Mouse (Mus musculus) intestine, postnatal 0 days (tissue): ENCODE results near the gene Ntn5. TPM values are rescaled to one million over a fixed set of nuclear protein-coding genes. Genes with fewer than 3 reads are reported as not detected.

Experiments used
- ATAC-seq: fragments of 200-750 bp; cut with Nextera tagmentation; 2 replicates; pipeline ENCODE4 v1.8.0; 2017; ENCODE audit warnings: mild to moderate bottlenecking, moderate TSS enrichment, moderate library complexity
- H3K27ac ChIP-seq: fragments of 300-500 bp; sonication (generic); 2 replicates; pipeline ENCODE4 v1.5.1; 2014; ENCODE audit warnings: mild to moderate bottlenecking, low read depth, low read length, moderate library complexity
- H3K27me3 ChIP-seq: fragments of 300-500 bp; sonication (generic); replicated peaks from 2 replicates; pipeline ENCODE4 v1.6.1; 2014; ENCODE audit warnings: low read length, mixed read lengths; ENCODE audit not compliant: control insufficient read depth, insufficient read depth
- H3K36me3 ChIP-seq: fragments of 300-500 bp; sonication (generic); 2 replicates; pipeline ENCODE4 v1.6.1; 2014; ENCODE audit warnings: mild to moderate bottlenecking, moderate library complexity; ENCODE audit not compliant: control insufficient read depth, insufficient read depth
- H3K4me1 ChIP-seq: fragments of 300-500 bp; sonication (generic); replicated peaks from 2 replicates; pipeline ENCODE4 v1.6.1; 2014; ENCODE audit warnings: antibody characterized with exemption, low read length, mixed read lengths; ENCODE audit not compliant: control insufficient read depth, insufficient read depth
- H3K4me2 ChIP-seq: fragments of 300-500 bp; sonication (generic); replicated peaks from 2 replicates; pipeline ENCODE4 v1.6.1; 2014; ENCODE audit warnings: low read depth, mild to moderate bottlenecking, moderate library complexity
- H3K4me3 ChIP-seq: fragments of 300-500 bp; sonication (generic); 2 replicates; pipeline ENCODE4 v1.5.1; 2014; ENCODE audit warnings: low read depth, low read length
- H3K9ac ChIP-seq: fragments of 300-500 bp; sonication (generic); 2 replicates; pipeline ENCODE4 v1.6.1; 2014; ENCODE audit warnings: mild to moderate bottlenecking, low read depth, low read length
- H3K9me3 ChIP-seq: fragments of 300-500 bp; sonication (generic); 2 replicates; pipeline ENCODE4 v1.6.1; 2016; ENCODE audit warnings: mixed run types; ENCODE audit not compliant: control insufficient read depth
- CTCF ChIP-seq: sonication (generic); IDR thresholded peaks from 2 replicates; pipeline ENCODE4 v1.5.1; 2016; ENCODE audit warnings: low read depth, mild to moderate bottlenecking, control low read depth, antibody characterized with exemption, moderate library complexity
- WGBS: fragments of 180-500 bp; shearing (Covaris S2); extraction: QIAGEN DNeasy Blood & Tissue Kit; methylation state at CpG from one replicate; pipeline ENCODE4 v1.1.7; 2014; 5-methylcytosine and 5-hydroxymethylcytosine counted together
- polyA plus RNA-seq: library from polyadenylated mRNA; unstranded; fragments of >200 nt; fragmentation: Nextera tagmentation; extraction: Ambion mirVana; gene quantifications from 2 replicates; pipeline ENCODE4 v1.2.1, GENCODE M21; 2015

Gene Ntn5
- polyA plus RNA-seq, 1 experiment from 2014 or later = 0.10 TPM

- under 1% methylated on average over 21 of the region's 21 CpGs for WGBS
- H3K4me1 ChIP-seq = peaks cover 31% of the 10 kb centered on the region
Measured at GRCm38 (mm10) chr7:45705443-45705864, 21.6 kb downstream of the Ntn5 start.

GRCm38 (mm10) chr7:45705873-45706281 lies 22.1 kb downstream of the Ntn5 start:
- TF ChIP-seq CTCF = no peak
- Histone ChIP-seq H3K27me3 (no peaks in the 10 kb centered on the region), H3K4me3 (peak overlapping the region; percentile 56), H3K36me3 (peaks cover 11% of the 10 kb centered on the region; the same call in 1 of the 2 replicates), H3K9ac (peak overlapping the region; percentile 84), H3K9me3 (no peaks in the 10 kb centered on the region), H3K4me1 (peaks cover 31% of the 10 kb centered on the region), H3K27ac (peak overlapping the region; percentile 98), H3K4me2 (peak overlapping the region; percentile 95)
- WGBS = 1% methylated on average over 7 of the region's 7 CpGs
- no peak for ATAC-seq

More at GRCm38 (mm10) chr7:45705443-45705864, 21.6 kb downstream of the Ntn5 start:
- Histone ChIP-seq H3K36me3 (peaks cover 6% of the 10 kb centered on the region; the same call in 1 of the 2 replicates), H3K4me3 (peak overlapping the region; percentile 56), H3K27me3 (peaks cover 2% of the 10 kb centered on the region; the same call in 1 of the 2 replicates), H3K9ac (peak overlapping the region; percentile 84), H3K9me3 (no peaks in the 10 kb centered on the region), H3K4me2 (peak overlapping the region; percentile 95), H3K27ac (peak overlapping the region; percentile 98)
- peak; percentile 38; the same call in 1 of the 2 replicates for TF ChIP-seq CTCF
- ATAC-seq = no peak

GRCm38 (mm10) chr7:45706721-45707241 lies 23.0 kb downstream of the Ntn5 start:
- peak overlapping the region; percentile 98 for H3K27ac ChIP-seq
- H3K36me3 ChIP-seq = peaks cover 20% of the 10 kb centered on the region; the same call in 1 of the 2 replicates
- H3K9me3 ChIP-seq = no peaks in the 10 kb centered on the region
- no peak for ATAC-seq
- TF ChIP-seq CTCF = peak; percentile 29; the same call in 1 of the 2 replicates
- H3K4me1 ChIP-seq = peaks cover 31% of the 10 kb centered on the region
- H3K4me3 ChIP-seq = peak overlapping the region; percentile 56
- H3K9ac ChIP-seq = peak overlapping the region; percentile 84
- H3K27me3 ChIP-seq = no peaks in the 10 kb centered on the region
- WGBS = under 1% methylated on average over 41 of the region's 45 CpGs
- peak overlapping the region; percentile 95 for H3K4me2 ChIP-seq

GRCm38 (mm10) chr7:45707375-45707967 lies 23.6 kb downstream of the Ntn5 start:
- Histone ChIP-seq H3K4me1 (peaks cover 31% of the 10 kb centered on the region), H3K4me3 (peak overlapping the region; percentile 56), H3K9ac (peak overlapping the region; percentile 84), H3K27ac (peak overlapping the region; percentile 98), H3K36me3 (peaks cover 24% of the 10 kb centered on the region; the same call in 1 of the 2 replicates), H3K4me2 (peak overlapping the region; percentile 95), H3K9me3 (no peaks in the 10 kb centered on the region), H3K27me3 (no peaks in the 10 kb centered on the region)
- peak; percentile 32 for ATAC-seq
- under 1% methylated on average over 27 of the region's 27 CpGs for WGBS
- TF ChIP-seq CTCF = no peak

GRCm38 (mm10) chr7:45708221-45708761 lies 24.5 kb downstream of the Ntn5 start:
- ATAC-seq = peak; percentile 53
- Histone ChIP-seq H3K9me3 (no peaks in the 10 kb centered on the region), H3K27ac (peak overlapping the region; percentile 98), H3K9ac (peak overlapping the region; percentile 84), H3K36me3 (peaks cover 29% of the 10 kb centered on the region; the same call in 1 of the 2 replicates), H3K4me1 (peaks cover 31% of the 10 kb centered on the region), H3K4me3 (peak overlapping the region; percentile 56; the same call in 1 of the 2 replicates), H3K4me2 (peak overlapping the region; percentile 95), H3K27me3 (no peaks in the 10 kb centered on the region)
- 16% methylated on average over 13 of the region's 13 CpGs for WGBS
- TF ChIP-seq CTCF = no peak

GRCm38 (mm10) chr7:45709036-45709435 lies 25.2 kb downstream of the Ntn5 start:
- Histone ChIP-seq H3K4me1 (peaks cover 28% of the 10 kb centered on the region), H3K4me2 (peak overlapping the region; percentile 27)

More at GRCm38 (mm10) chr7:45709036-45709435, 25.2 kb downstream of the Ntn5 start:
- 30% methylated on average over 6 of the region's 6 CpGs for WGBS
- no peak for TF ChIP-seq CTCF
- Histone ChIP-seq H3K9me3 (no peaks in the 10 kb centered on the region), H3K4me3 (no peak overlapping the region), H3K9ac (peak overlapping the region; percentile 84; the same call in 1 of the 2 replicates), H3K27me3 (no peaks in the 10 kb centered on the region), H3K27ac (peak overlapping the region; percentile 98), H3K36me3 (peaks cover 31% of the 10 kb centered on the region; the same call in 1 of the 2 replicates)
- no peak for ATAC-seq
